Mouse (Mus musculus) frontal cortex, postnatal 36 days (tissue): ENCODE data around the gene Iars.
"Not testable (repeated sequence)": the region's sequence is repeated elsewhere in the genome, so short reads cannot be mapped to it uniquely, and the experiment has no call there.

Source experiments
- DNase-seq, 2 experiments: peaks; one replicate each; pipeline ENCODE4 v3.0.0; 2022; ENCODE audit warnings: low spot score in 2 of 2

The Iars gene

DNA sequence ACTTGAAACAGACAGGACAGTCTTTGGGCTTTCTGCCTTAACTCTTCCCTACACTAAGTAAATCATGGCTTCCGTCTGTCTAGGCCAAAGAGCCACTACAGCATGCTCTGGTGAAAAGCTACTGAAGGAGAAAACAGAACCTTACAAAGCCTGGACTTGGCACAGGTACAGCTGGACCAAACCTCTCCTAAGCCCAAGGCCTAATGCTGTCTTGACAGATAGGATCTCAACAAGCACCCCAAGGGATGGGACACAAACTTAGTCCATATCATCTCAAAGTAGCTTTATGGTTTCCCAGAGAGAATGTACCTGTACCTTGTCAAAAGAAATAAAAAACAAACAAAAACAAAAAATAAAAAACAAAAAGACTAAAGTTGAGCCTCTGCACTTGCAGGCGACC, 54.5 kb downstream of the Iars start:
- no peak for DNase-seq

DNA sequence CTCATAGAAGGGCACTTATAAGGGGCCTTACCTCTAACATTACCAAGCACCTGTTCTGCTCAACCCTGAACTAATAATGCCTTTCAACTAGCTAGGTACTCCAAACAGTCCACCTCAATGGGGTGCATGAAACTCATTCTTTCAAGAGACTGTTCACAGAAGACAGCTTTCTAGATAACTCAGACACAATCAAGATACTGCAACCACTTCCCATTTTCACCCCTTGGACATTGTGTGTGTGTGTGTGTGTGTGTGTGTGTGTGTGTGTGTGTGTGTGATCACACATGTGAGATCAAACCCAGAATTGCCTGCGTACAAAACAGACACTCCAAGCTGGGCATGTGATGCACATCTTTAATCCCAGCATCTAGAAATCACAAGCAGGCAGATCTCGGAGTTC, 56.1 kb downstream of the Iars start:
- DNase-seq: no peak

- no peak for DNase-seq
Observed at GRCm38 (mm10) chr13:49741285-49742040, 59.6 kb downstream of the Iars start.

- no peak for DNase-seq
Observed at GRCm38 (mm10) chr13:49756591-49756990, 74.7 kb downstream of the Iars start.

- DNase-seq: no peak
Observed at GRCm38 (mm10) chr13:49757966-49758365, 76.1 kb downstream of the Iars start.

GRCm38 (mm10) chr13:49760675-49761074, 78.8 kb downstream of the Iars start:
- DNase-seq: no peak

- DNase-seq: no peak
Observed at GRCm38 (mm10) chr13:49762208-49762607, 80.3 kb downstream of the Iars start.

DNA sequence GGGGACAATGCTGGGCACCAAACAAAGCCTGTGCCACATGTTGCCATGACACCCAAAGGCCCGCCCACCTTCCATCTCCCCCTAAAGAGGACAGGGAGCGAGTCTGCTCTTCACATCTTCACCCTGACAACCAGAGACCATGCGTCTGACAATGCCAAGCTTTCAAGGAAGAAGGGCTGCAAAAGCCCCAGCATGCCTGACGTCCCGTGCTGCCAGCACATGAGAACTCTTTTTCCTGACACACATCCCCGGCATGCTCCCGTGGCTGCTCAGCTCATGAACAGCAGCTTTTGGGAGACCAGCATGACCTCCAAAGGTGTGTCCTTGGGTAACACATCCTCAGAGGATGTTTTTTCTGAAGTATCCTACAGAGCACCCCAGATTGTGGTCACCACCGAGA, 83.4 kb downstream of the Iars start:
- no peak for DNase-seq

- DNase-seq: no peak
Observed at GRCm38 (mm10) chr13:49766269-49766668, 84.4 kb downstream of the Iars start.

DNA sequence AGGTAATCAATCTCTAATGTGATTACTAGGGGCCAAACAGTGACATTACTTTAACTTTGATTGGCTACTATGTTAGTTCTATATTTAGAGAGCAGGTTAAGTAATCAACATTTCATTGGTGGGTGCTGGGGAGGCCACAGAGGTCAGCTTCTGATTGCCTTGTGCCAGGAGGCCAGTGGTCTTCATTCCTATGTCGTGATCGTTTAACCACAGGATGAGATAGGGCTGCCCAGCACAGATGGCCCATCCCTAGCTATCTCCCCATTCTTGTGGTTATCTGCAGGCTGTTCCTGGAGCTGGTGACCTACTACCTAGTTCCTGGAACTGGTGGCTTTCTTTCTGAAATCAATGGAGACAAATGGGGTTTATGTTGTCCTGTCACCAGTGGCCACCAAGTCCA, 86.1 kb downstream of the Iars start:
- no peak for DNase-seq

- DNase-seq: no peak
Observed at GRCm38 (mm10) chr13:49769111-49769510, 87.2 kb downstream of the Iars start.

- not testable (repeated sequence) for DNase-seq
Observed at GRCm38 (mm10) chr13:49771536-49771935, 89.6 kb downstream of the Iars start.
